Comparison of ENCODE assay signal across 13 mouse cellular contexts in the genomic region with DNA sequence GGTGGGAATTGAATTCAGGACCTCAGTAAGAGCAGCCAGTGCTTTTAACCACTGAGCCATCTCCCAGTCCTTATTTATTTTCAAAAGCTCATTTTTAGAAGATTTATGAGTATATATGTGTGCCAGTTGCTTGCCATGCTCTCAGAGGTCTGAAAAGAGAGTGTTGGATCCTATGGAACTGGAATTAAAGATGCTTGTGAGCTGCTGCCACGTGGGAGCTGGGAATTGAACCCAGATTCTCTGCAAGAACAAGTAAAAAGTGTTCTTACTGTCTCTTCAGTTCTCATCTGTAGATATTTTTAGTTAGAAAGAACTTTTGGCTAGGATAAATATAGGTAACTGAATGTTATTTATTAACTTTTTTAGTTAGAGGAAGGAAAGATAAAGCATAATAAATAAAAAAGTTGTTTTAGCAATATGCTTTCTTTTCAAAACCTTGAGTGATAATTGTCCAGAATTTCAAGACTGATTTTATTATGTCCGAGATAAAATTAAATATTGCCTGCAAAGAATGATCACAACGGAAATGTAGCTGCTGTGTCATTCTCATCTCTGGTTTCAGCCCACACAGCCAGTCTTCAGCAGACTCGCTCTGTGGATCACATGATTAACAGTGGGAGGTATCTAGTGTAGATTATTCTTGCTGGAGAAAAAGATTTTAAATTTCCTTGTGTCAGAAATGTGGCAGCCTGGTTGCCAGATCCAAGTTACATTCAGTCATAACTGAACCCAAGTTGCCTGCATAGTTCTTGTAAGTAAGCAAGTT. TPM values are rescaled to one million over a fixed set of nuclear protein-coding genes. Genes with fewer than 3 reads are reported as not detected.
DNase-seq lines count a peak whose midpoint lies in the region; ATAC-seq and TF ChIP-seq lines count a peak whose summit lies in the region.
"Had no signal": no experiment of that assay in that cellular context is flagged by ENCODE, and none has a peak within 500 bp of the region (broad histone marks: within the 10 kb centered on the region; RNA-seq: fewer than 3 reads in every experiment).

No protein-coding gene starts in this region.

- 0 out of 2 replicates have a peak, but pooled peaks cover 5% of the 10 kb centered on the region for H3K4me1 ChIP-seq in embryonic facial prominence, embryonic 14.5 days (ENCODE audit: control insufficient read depth, insufficient read depth, low read length)
- no peaks in the 10 kb centered on the region; the same call in 1 of the 2 replicates for H3K4me1 ChIP-seq in embryonic facial prominence, embryonic 10.5 days
- H3K4me1 ChIP-seq in intestine, postnatal 0 days (replicated peaks; ENCODE audit: control insufficient read depth, insufficient read depth, low read length) = no peaks in the 10 kb centered on the region
- H3K4me1 ChIP-seq in kidney, embryonic 15.5 days = peaks cover 7% of the 10 kb centered on the region
- H3K4me1 ChIP-seq: embryonic facial prominence, embryonic 12.5 days; midbrain, embryonic 12.5 days had no signal

- H3K9ac ChIP-seq in embryonic facial prominence, embryonic 14.5 days (ENCODE audit: low read depth, low read length) = no peak overlapping the region
- no peak overlapping the region for H3K9ac ChIP-seq in intestine, postnatal 0 days (ENCODE audit: low read depth, low read length)
- no peak overlapping the region for H3K9ac ChIP-seq in kidney, embryonic 15.5 days
- H3K9ac ChIP-seq: embryonic facial prominence, embryonic 12.5 days; liver, embryonic 13.5 days; midbrain, embryonic 12.5 days had no signal

- no peak for TF ChIP-seq CTCF in intestine, postnatal 0 days (IDR thresholded peaks at IDR 0.05; ENCODE audit: low read depth)

- H3K27me3 ChIP-seq in embryonic facial prominence, embryonic 14.5 days (replicated peaks; ENCODE audit: control insufficient read depth, insufficient read depth, low read length) = no peaks in the 10 kb centered on the region
- H3K27me3 ChIP-seq in embryonic facial prominence, embryonic 10.5 days (replicated peaks; ENCODE audit: low read depth, poor library complexity, severe bottlenecking) = no peaks in the 10 kb centered on the region
- no peaks in the 10 kb centered on the region for H3K27me3 ChIP-seq in intestine, postnatal 0 days (replicated peaks; ENCODE audit: control insufficient read depth, insufficient read depth, low read length)
- no peaks in the 10 kb centered on the region for H3K27me3 ChIP-seq in kidney, embryonic 15.5 days
- H3K27me3 ChIP-seq: embryonic facial prominence, embryonic 12.5 days; liver, embryonic 13.5 days; midbrain, embryonic 12.5 days had no signal

- H3K9me3 ChIP-seq in embryonic facial prominence, embryonic 14.5 days (ENCODE audit: control insufficient read depth, low read length) = no peaks in the 10 kb centered on the region
- H3K9me3 ChIP-seq in embryonic facial prominence, embryonic 10.5 days = 0 out of 2 replicates have a peak, but pooled peaks cover 3% of the 10 kb centered on the region
- no peaks in the 10 kb centered on the region for H3K9me3 ChIP-seq in intestine, postnatal 0 days (ENCODE audit: control insufficient read depth)
- no peaks in the 10 kb centered on the region for H3K9me3 ChIP-seq in kidney, embryonic 15.5 days (replicated peaks)
- H3K9me3 ChIP-seq: embryonic facial prominence, embryonic 12.5 days; liver, embryonic 13.5 days; midbrain, embryonic 12.5 days had no signal

- H3K4me2 ChIP-seq in embryonic facial prominence, embryonic 14.5 days (ENCODE audit: low read depth, low read length) = peak overlapping the region; percentile 18; the same call in 1 of the 2 replicates
- H3K4me2 ChIP-seq in intestine, postnatal 0 days (replicated peaks; ENCODE audit: low read depth) = peak overlapping the region; percentile 39
- no peak overlapping the region for H3K4me2 ChIP-seq in kidney, embryonic 15.5 days
- H3K4me2 ChIP-seq: embryonic facial prominence, embryonic 12.5 days; liver, embryonic 13.5 days; midbrain, embryonic 12.5 days had no signal

- peak overlapping the region; percentile 55 for H3K27ac ChIP-seq in embryonic facial prominence, embryonic 14.5 days (replicated peaks; ENCODE audit: low read depth, low read length)
- H3K27ac ChIP-seq in embryonic facial prominence, embryonic 10.5 days (replicated peaks) = no peak overlapping the region
- peak overlapping the region; percentile 35; the same call in 1 of the 2 replicates for H3K27ac ChIP-seq in intestine, postnatal 0 days (ENCODE audit: low read depth, low read length)
- no peak overlapping the region for H3K27ac ChIP-seq in kidney, embryonic 15.5 days
- H3K27ac ChIP-seq: embryonic facial prominence, embryonic 12.5 days; liver, embryonic 13.5 days; midbrain, embryonic 12.5 days had no signal

- 46% methylated on average over 4 of the region's 4 CpGs for WGBS in embryonic facial prominence, embryonic 14.5 days
- WGBS in embryonic facial prominence, embryonic 10.5 days = 78% methylated on average over 4 of the region's 4 CpGs
- WGBS in intestine, postnatal 0 days = 31% methylated on average over 4 of the region's 4 CpGs
- 38% methylated on average over 4 of the region's 4 CpGs for WGBS in kidney, embryonic 15.5 days

- 0 out of 2 replicates have a peak, but pooled peaks cover 2% of the 10 kb centered on the region for H3K36me3 ChIP-seq in embryonic facial prominence, embryonic 14.5 days (ENCODE audit: control insufficient read depth, insufficient read depth, low read length)
- H3K36me3 ChIP-seq in embryonic facial prominence, embryonic 10.5 days (replicated peaks) = peaks cover 6% of the 10 kb centered on the region; the same call in 1 of the 2 replicates
- no peaks in the 10 kb centered on the region for H3K36me3 ChIP-seq in intestine, postnatal 0 days (ENCODE audit: control insufficient read depth, insufficient read depth)
- no peaks in the 10 kb centered on the region for H3K36me3 ChIP-seq in kidney, embryonic 15.5 days
- H3K36me3 ChIP-seq: embryonic facial prominence, embryonic 12.5 days; liver, embryonic 13.5 days; midbrain, embryonic 12.5 days had no signal

- no peak overlapping the region for H3K4me3 ChIP-seq in embryonic facial prominence, embryonic 14.5 days (ENCODE audit: low read depth, low read length)
- H3K4me3 ChIP-seq in embryonic facial prominence, embryonic 10.5 days = no peak overlapping the region
- no peak overlapping the region for H3K4me3 ChIP-seq in intestine, postnatal 0 days (ENCODE audit: low read depth, low read length)
- no peak overlapping the region for H3K4me3 ChIP-seq in kidney, embryonic 15.5 days (replicated peaks)
- H3K4me3 ChIP-seq: embryonic facial prominence, embryonic 12.5 days; liver, embryonic 13.5 days; midbrain, embryonic 12.5 days had no signal

- peak; percentile 41 for DNase-seq in embryonic facial prominence, embryonic 14.5 days (ENCODE audit: low spot score)
- no peak for DNase-seq in embryonic facial prominence, embryonic 10.5 days (ENCODE audit: low spot score)
- peak; percentile 17 for DNase-seq in layer of hippocampus, adult 9-11 months
- no peak for DNase-seq in layer of hippocampus, postnatal 36 days
- DNase-seq in MN1 (ENCODE audit: low spot score) = peak; percentile 10
- DNase-seq in kidney, postnatal 14 days = no peak
- DNase-seq: heart, adult 18-20 months; liver, embryonic 13.5 days had no signal

- ATAC-seq in embryonic facial prominence, embryonic 14.5 days (ENCODE audit: low read depth) = no peak
- peak; percentile 59; the same call in 1 of the 2 replicates for ATAC-seq in intestine, postnatal 0 days
- ATAC-seq in kidney, embryonic 15.5 days (replicated peaks; ENCODE audit: low FRiP score) = no peak
- ATAC-seq: hindbrain, embryonic 16.5 days had no signal

RNA-seq across cellular contexts. Expression of a gene that starts 37.3 kb away (rescaled TPM):
- polyA plus RNA-seq in embryonic facial prominence, embryonic 14.5 days (2014; fragmentation: Nextera tagmentation; extraction: Ambion mirVana) = 101 and 112 TPM in 2 replicates
- 48.5 and 61.7 TPM in 2 replicates for polyA plus RNA-seq in embryonic facial prominence, embryonic 10.5 days (2016; fragmentation: Nextera tagmentation; extraction: Ambion mirVana)
- 100 to 1,000 TPM; 555 to 604 TPM for total RNA-seq in layer of hippocampus, postnatal 36 days (2021)
- polyA plus RNA-seq in intestine, postnatal 0 days (2015; fragmentation: Nextera tagmentation; extraction: Ambion mirVana) = 26.0 and 28.4 TPM in 2 replicates
- 56.2 and 62.0 TPM in 2 replicates for polyA plus RNA-seq in kidney, embryonic 15.5 days (2015; fragmentation: Nextera tagmentation; extraction: Ambion mirVana)

Comparison
In these comparisons a context has a peak if more than half of its experiments do, and no peak if none do; other contexts are left out.
1. DNase-seq: peak in embryonic facial prominence, embryonic 14.5 days (single experiment), layer of hippocampus, adult 9-11 months (single experiment) and MN1 (single experiment); none in embryonic facial prominence, embryonic 10.5 days (single experiment), layer of hippocampus, postnatal 36 days (0 of 2) and kidney, postnatal 14 days (single experiment).
2. H3K27ac ChIP-seq: peak in embryonic facial prominence, embryonic 14.5 days (single experiment) and intestine, postnatal 0 days (single experiment); none in embryonic facial prominence, embryonic 10.5 days (single experiment) and kidney, embryonic 15.5 days (single experiment).